Mouse (Mus musculus): ENCODE results near the gene Dgat2. TPM values are rescaled to one million over a fixed set of nuclear protein-coding genes. Genes with fewer than 3 reads are reported as not detected.

The Dgat2 gene
- total and polyA plus RNA-seq, 3 experiments: 1.6 to 2.8 (median 1.7) TPM

DNA sequence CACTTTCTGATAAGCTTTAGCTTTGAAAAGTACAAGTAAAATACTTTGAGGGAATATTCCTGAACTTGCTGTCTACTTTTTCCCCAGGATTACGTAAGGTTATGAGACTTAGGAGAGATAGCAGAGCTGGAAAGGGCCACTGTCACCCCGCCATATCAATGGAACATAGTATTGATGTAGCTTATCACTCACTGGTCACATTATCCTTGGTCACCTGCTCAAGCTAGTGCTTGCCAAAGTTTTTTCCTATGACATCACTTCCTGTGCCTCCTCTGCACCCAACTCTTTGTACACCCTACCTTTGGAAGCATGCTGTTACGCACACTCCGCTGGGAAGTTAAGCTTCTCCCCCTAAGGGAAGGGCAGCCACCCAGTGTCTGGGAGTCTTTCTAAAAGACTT, 26.2 kb upstream of the Dgat2 start:
- Histone ChIP-seq H3K9me3 (replicated peaks; ENCODE audit: low read length) (no peaks in the 10 kb centered on the region), H3K4me2 (ENCODE audit: insufficient read depth, low read depth, poor library complexity, severe bottlenecking) (no peak overlapping the region), H3K9ac (ENCODE audit: insufficient read depth, low read depth) (no peak overlapping the region), H3K79me2 (replicated peaks; ENCODE audit: control insufficient read depth, extremely low read depth, insufficient read depth, poor library complexity, severe bottlenecking) (no peaks in the 10 kb centered on the region), H3K4me3 (replicated peaks in 1 of 3; ENCODE audit: low read depth in 2 of 3, low read length in 2 of 3, poor library complexity in 1 of 3) (no peak overlapping the region), H3K27ac (ENCODE audit: insufficient read depth, low read depth) (no peak overlapping the region), H3K36me3 (replicated peaks in 1 of 2; ENCODE audit: control insufficient read depth in 1 of 2, insufficient read depth in 1 of 2, low read length in 1 of 2) (no peaks in the 10 kb centered on the region), H3K27me3 (replicated peaks) (peaks cover 3% of the 10 kb centered on the region), H3K4me1 (ENCODE audit: control insufficient read depth in 1 of 2, insufficient read depth in 2 of 2) (no peaks in the 10 kb centered on the region; a peak in 1 of 4 replicates)
- no peak for DNase-seq (ENCODE audit: extremely low read depth)
- in situ Hi-C loops (cut with MboI; ENCODE audit: low pct_ligation_motif_present, low pct_unique_long_range_greater_than_20kb, low sequenced_read_pairs) (no loop called here), dilution Hi-C loops (cut with MboI; ENCODE audit: extremely low pct_ligation_motif_present, extremely low pct_unique_long_range_greater_than_20kb, low sequenced_read_pairs) (no loop called here)
- TF ChIP-seq SIN3A (IDR thresholded peaks at IDR 0.05; ENCODE audit: low read length) (no peak), RAD21 (IDR thresholded peaks at IDR 0.05; ENCODE audit: low read depth, low read length) (no peak), HCFC1 (IDR thresholded peaks at IDR 0.05; ENCODE audit: low read depth, low read length) (no peak), MYC (IDR thresholded peaks at IDR 0.05; ENCODE audit: low read depth, low read length) (no peak), NELFE (IDR thresholded peaks at IDR 0.05; ENCODE audit: low read depth, low read length) (no peak), POLR2AphosphoS2 (IDR thresholded peaks at IDR 0.05; ENCODE audit: low read depth, low read length) (no peak), ZKSCAN1 (IDR thresholded peaks at IDR 0.05; ENCODE audit: borderline replicate concordance, low read depth, low read length) (no peak), JUND (conservative IDR thresholded peaks at IDR 0.05; ENCODE audit: low read depth, low read length) (no peak), E2F4 (IDR thresholded peaks at IDR 0.05; ENCODE audit: insufficient replicate concordance, low read depth, low read length) (no peak), CHD1 (IDR thresholded peaks at IDR 0.05; ENCODE audit: low read depth, low read length) (no peak), KAT2A (IDR thresholded peaks at IDR 0.05; ENCODE audit: insufficient replicate concordance, low read length) (no peak), RCOR1 (conservative IDR thresholded peaks at IDR 0.05; ENCODE audit: low read depth, low read length) (no peak)

DNA sequence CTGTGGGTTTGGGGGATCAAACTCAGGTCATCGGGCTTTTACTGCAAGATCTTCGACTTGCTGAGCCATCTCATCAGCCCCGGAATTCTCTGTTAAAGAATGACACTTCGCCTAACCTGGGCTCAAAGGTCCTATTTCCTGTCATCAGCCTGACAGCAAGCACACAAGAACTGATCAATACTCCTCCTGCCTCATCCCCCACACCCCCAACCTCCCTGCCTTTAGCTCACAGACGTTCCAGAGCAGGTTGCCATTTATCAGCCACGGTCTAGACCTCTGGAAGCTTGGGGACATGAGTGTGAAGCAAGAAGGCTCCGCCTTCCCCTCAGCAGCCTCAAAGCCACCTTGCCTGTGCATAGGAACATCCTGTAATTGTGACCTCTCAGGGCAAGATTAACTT, 23.8 kb upstream of the Dgat2 start:
- Histone ChIP-seq H3K27ac (ENCODE audit: insufficient read depth, low read depth) (no peak overlapping the region), H3K4me3 (replicated peaks in 1 of 3; ENCODE audit: low read depth in 2 of 3, low read length in 2 of 3, poor library complexity in 1 of 3) (no peak overlapping the region), H3K9me3 (replicated peaks; ENCODE audit: low read length) (no peaks in the 10 kb centered on the region), H3K36me3 (replicated peaks in 1 of 2; ENCODE audit: control insufficient read depth in 1 of 2, insufficient read depth in 1 of 2, low read length in 1 of 2) (no peaks in the 10 kb centered on the region), H3K79me2 (replicated peaks; ENCODE audit: control insufficient read depth, extremely low read depth, insufficient read depth, poor library complexity, severe bottlenecking) (no peaks in the 10 kb centered on the region), H3K4me1 (ENCODE audit: control insufficient read depth in 1 of 2, insufficient read depth in 2 of 2) (no peaks in the 10 kb centered on the region; a peak in 1 of 4 replicates), H3K4me2 (ENCODE audit: insufficient read depth, low read depth, poor library complexity, severe bottlenecking) (no peak overlapping the region), H3K9ac (ENCODE audit: insufficient read depth, low read depth) (no peak overlapping the region), H3K27me3 (replicated peaks) (peaks cover 5% of the 10 kb centered on the region)
- dilution Hi-C loops (cut with MboI; ENCODE audit: extremely low pct_ligation_motif_present, extremely low pct_unique_long_range_greater_than_20kb, low sequenced_read_pairs): no loop called here
- in situ Hi-C loops (cut with MboI; ENCODE audit: low pct_ligation_motif_present, low pct_unique_long_range_greater_than_20kb, low sequenced_read_pairs): no loop called here
- no peak for TF ChIP-seq ZNF384 (IDR thresholded peaks at IDR 0.05; ENCODE audit: low read depth, low read length)
- TF ChIP-seq POLR2A (IDR thresholded peaks at IDR 0.05; ENCODE audit: low read depth, low read length): no peak
- TF ChIP-seq RAD21 (IDR thresholded peaks at IDR 0.05; ENCODE audit: low read depth, low read length): no peak
- TF ChIP-seq PAX5 (IDR thresholded peaks at IDR 0.05; ENCODE audit: low read length): no peak
- no peak for TF ChIP-seq SIN3A (IDR thresholded peaks at IDR 0.05; ENCODE audit: low read length)
- no peak for TF ChIP-seq TCF12 (IDR thresholded peaks at IDR 0.05; ENCODE audit: low read depth, low read length)
- TF ChIP-seq IRF4 (IDR thresholded peaks at IDR 0.05; ENCODE audit: low read depth, low read length): no peak
- TF ChIP-seq ELF1 (IDR thresholded peaks at IDR 0.05; ENCODE audit: low read depth, low read length): no peak
- no peak for TF ChIP-seq MEF2A (IDR thresholded peaks at IDR 0.05; ENCODE audit: borderline replicate concordance, low read depth, low read length)
- TF ChIP-seq ZKSCAN1 (IDR thresholded peaks at IDR 0.05; ENCODE audit: borderline replicate concordance, low read depth, low read length): no peak
- TF ChIP-seq CTCF (conservative IDR thresholded peaks at IDR 0.05 in 1 of 2, IDR thresholded peaks at IDR 0.05 in 1 of 2; ENCODE audit: low read depth in 2 of 2, low read length in 2 of 2): no peak
- no peak for TF ChIP-seq RCOR1 (conservative IDR thresholded peaks at IDR 0.05; ENCODE audit: low read depth, low read length)
- no peak for TF ChIP-seq CHD2 (IDR thresholded peaks at IDR 0.05; ENCODE audit: low read length)
- TF ChIP-seq JUN (IDR thresholded peaks at IDR 0.05; ENCODE audit: insufficient read depth, low read depth, low read length): no peak
- TF ChIP-seq ZMIZ1 (IDR thresholded peaks at IDR 0.05; ENCODE audit: low read depth, low read length): no peak
- no peak for TF ChIP-seq NRF1 (IDR thresholded peaks at IDR 0.05; ENCODE audit: low read depth, low read length)
- TF ChIP-seq MAFK (IDR thresholded peaks at IDR 0.05; ENCODE audit: insufficient replicate concordance, low read length): no peak
- TF ChIP-seq EP300 (IDR thresholded peaks at IDR 0.05; ENCODE audit: low read length): no peak
- no peak for DNase-seq (ENCODE audit: extremely low read depth)

Measured in CH12.LX (cell line).